Mouse (Mus musculus): ENCODE data around the gene Ammecr1. TPM values are rescaled to one million over a fixed set of nuclear protein-coding genes. Genes with fewer than 3 reads are reported as not detected.

The Ammecr1 gene
- polyA plus RNA-seq, 1 experiment, result 0.69 TPM

GRCm38 (mm10) chrX:142914208-142914607 lies 52.3 kb downstream of the Ammecr1 start:
- no peak for DNase-seq (ENCODE audit: low read depth)

GRCm38 (mm10) chrX:142903854-142904253 lies 62.7 kb downstream of the Ammecr1 start:
- no peak for DNase-seq (ENCODE audit: low read depth)

GRCm38 (mm10) chrX:142902599-142902998 lies 63.9 kb downstream of the Ammecr1 start:
- no peak for DNase-seq (ENCODE audit: low read depth)

GRCm38 (mm10) chrX:142901915-142902314 lies 64.6 kb downstream of the Ammecr1 start:
- no peak for DNase-seq (ENCODE audit: low read depth)

GRCm38 (mm10) chrX:142898295-142898887 lies 68.1 kb downstream of the Ammecr1 start:
- DNase-seq (ENCODE audit: low read depth), result no peak

- no peak for DNase-seq (ENCODE audit: low read depth)
Observed at GRCm38 (mm10) chrX:142897477-142898000, 69.0 kb downstream of the Ammecr1 start.

GRCm38 (mm10) chrX:142895316-142895715 lies 71.2 kb downstream of the Ammecr1 start:
- DNase-seq (ENCODE audit: low read depth), result no peak

- no peak for DNase-seq (ENCODE audit: low read depth)
Observed at GRCm38 (mm10) chrX:142885962-142886361, 80.6 kb downstream of the Ammecr1 start.

GRCm38 (mm10) chrX:142883593-142883992 lies 82.9 kb downstream of the Ammecr1 start:
- DNase-seq (ENCODE audit: low read depth), result no peak

- no peak for DNase-seq (ENCODE audit: low read depth)
Observed at GRCm38 (mm10) chrX:142882255-142882654, 84.3 kb downstream of the Ammecr1 start.

- no peak for DNase-seq (ENCODE audit: low read depth)
Observed at GRCm38 (mm10) chrX:142869844-142870243, 96.7 kb downstream of the Ammecr1 start.

- no peak for DNase-seq (ENCODE audit: low read depth)
Observed at GRCm38 (mm10) chrX:142848032-142848431, 118.5 kb downstream of the Ammecr1 start.

GRCm38 (mm10) chrX:142846266-142846665 lies 120.3 kb downstream of the Ammecr1 start:
- no peak for DNase-seq (ENCODE audit: low read depth)

- DNase-seq (ENCODE audit: low read depth), result no peak
Observed at GRCm38 (mm10) chrX:142841916-142842315, 124.6 kb downstream of the Ammecr1 start.

GRCm38 (mm10) chrX:142839411-142839810 lies 127.1 kb downstream of the Ammecr1 start:
- DNase-seq (ENCODE audit: low read depth), result no peak

- DNase-seq (ENCODE audit: low read depth), result no peak
Observed at GRCm38 (mm10) chrX:142838841-142839240, 127.7 kb downstream of the Ammecr1 start.

GRCm38 (mm10) chrX:142837316-142837715 lies 129.2 kb downstream of the Ammecr1 start:
- no peak for DNase-seq (ENCODE audit: low read depth)

GRCm38 (mm10) chrX:142836399-142836798 lies 130.1 kb downstream of the Ammecr1 start:
- no peak for DNase-seq (ENCODE audit: low read depth)

GRCm38 (mm10) chrX:142834807-142835206 lies 131.7 kb downstream of the Ammecr1 start:
- no peak for DNase-seq (ENCODE audit: low read depth)

- DNase-seq (ENCODE audit: low read depth), result no peak
Observed at GRCm38 (mm10) chrX:142833164-142833796, 133.2 kb downstream of the Ammecr1 start.

- DNase-seq (ENCODE audit: low read depth), result no peak
Observed at GRCm38 (mm10) chrX:142832221-142832620, 134.3 kb downstream of the Ammecr1 start.

GRCm38 (mm10) chrX:142830572-142830971 lies 136.0 kb downstream of the Ammecr1 start:
- no peak for DNase-seq (ENCODE audit: low read depth)

- no peak for DNase-seq (ENCODE audit: low read depth)
Observed at GRCm38 (mm10) chrX:142829866-142830470, 136.6 kb downstream of the Ammecr1 start.

Measured in gonadal fat pad, adult 2 months (tissue).